ENCODE assay signal across 8 mouse cellular contexts in genomic region chr2:25181891-25182397, GRCm38 (mm10). TPM values are rescaled to one million over a fixed set of nuclear protein-coding genes. Genes with fewer than 3 reads are reported as not detected.
DNase-seq lines count a peak whose midpoint lies in the region; ATAC-seq and TF ChIP-seq lines count a peak whose summit lies in the region.

No protein-coding gene starts in this region.

- H3K27me3 ChIP-seq in lung, embryonic 15.5 days: peaks cover 64% of the 10 kb centered on the region
- H3K27me3 ChIP-seq in embryonic facial prominence, embryonic 11.5 days (ENCODE audit: control insufficient read depth, insufficient read depth, low read length): peaks cover 51% of the 10 kb centered on the region
- H3K27me3 ChIP-seq in intestine, postnatal 0 days (replicated peaks; ENCODE audit: control insufficient read depth, insufficient read depth, low read length): no peaks in the 10 kb centered on the region

- peak overlapping the region; percentile 58 for H3K4me3 ChIP-seq in lung, embryonic 15.5 days
- H3K4me3 ChIP-seq in embryonic facial prominence, embryonic 11.5 days (ENCODE audit: low read depth, low read length): peak overlapping the region; percentile 59
- H3K4me3 ChIP-seq in intestine, postnatal 0 days (ENCODE audit: low read depth, low read length): peak overlapping the region; percentile 64
- peak overlapping the region; percentile 53 for H3K4me3 ChIP-seq in olfactory bulb, adult 2 months (ENCODE audit: insufficient read depth, low read depth, low read length)

- no peaks in the 10 kb centered on the region for H3K36me3 ChIP-seq in lung, embryonic 15.5 days
- H3K36me3 ChIP-seq in embryonic facial prominence, embryonic 11.5 days (replicated peaks; ENCODE audit: control insufficient read depth, insufficient read depth, low read depth, low read length): no peaks in the 10 kb centered on the region; the same call in 1 of the 2 replicates
- H3K36me3 ChIP-seq in intestine, postnatal 0 days (ENCODE audit: control insufficient read depth, insufficient read depth): no peaks in the 10 kb centered on the region

- ATAC-seq in lung, embryonic 15.5 days (ENCODE audit: borderline replicate concordance, extremely low read depth, low FRiP score, low TSS enrichment): no peak
- ATAC-seq in embryonic facial prominence, embryonic 11.5 days (replicated peaks; ENCODE audit: insufficient number of reproducible peaks, low FRiP score, low TSS enrichment, low read depth): no peak
- no peak for ATAC-seq in intestine, postnatal 0 days
- no peak; the same call in 1 of the 2 replicates for ATAC-seq in erythroid progenitor cell, adult 5-6 weeks (replicated peaks; ENCODE audit: low FRiP score, poor library complexity, severe bottlenecking)

- H3K4me1 ChIP-seq in lung, embryonic 15.5 days: peaks cover 58% of the 10 kb centered on the region
- H3K4me1 ChIP-seq in embryonic facial prominence, embryonic 11.5 days (ENCODE audit: control insufficient read depth, insufficient read depth, low read length): peaks cover 13% of the 10 kb centered on the region
- H3K4me1 ChIP-seq in intestine, postnatal 0 days (replicated peaks; ENCODE audit: control insufficient read depth, insufficient read depth, low read length): peaks cover 11% of the 10 kb centered on the region; the same call in 1 of the 2 replicates
- H3K4me1 ChIP-seq in olfactory bulb, adult 2 months (ENCODE audit: control insufficient read depth, insufficient read depth, low read length): peaks cover 47% of the 10 kb centered on the region

- under 1% methylated on average over 17 of the region's 17 CpGs for WGBS in lung, embryonic 15.5 days
- under 1% methylated on average over 17 of the region's 17 CpGs for WGBS in embryonic facial prominence, embryonic 11.5 days
- WGBS in intestine, postnatal 0 days: under 1% methylated on average over 17 of the region's 17 CpGs
- WGBS in olfactory bulb, adult 2 months: 4% methylated on average over 17 of the region's 17 CpGs

- peak overlapping the region; percentile 92 for H3K27ac ChIP-seq in lung, embryonic 15.5 days
- peak overlapping the region; percentile 86 for H3K27ac ChIP-seq in embryonic facial prominence, embryonic 11.5 days (replicated peaks; ENCODE audit: low read depth, low read length)
- H3K27ac ChIP-seq in intestine, postnatal 0 days (ENCODE audit: low read depth, low read length): peak overlapping the region; percentile 95
- H3K27ac ChIP-seq in olfactory bulb, adult 2 months (ENCODE audit: insufficient read depth, low read depth, low read length): no peak overlapping the region

- no peak for TF ChIP-seq POLR2A in olfactory bulb, adult 2 months (IDR thresholded peaks at IDR 0.05; ENCODE audit: insufficient read depth, low read depth, low read length)

- H3K9ac ChIP-seq in lung, embryonic 15.5 days: peak overlapping the region; percentile 64
- peak overlapping the region; percentile 62 for H3K9ac ChIP-seq in embryonic facial prominence, embryonic 11.5 days (replicated peaks; ENCODE audit: low read length)
- H3K9ac ChIP-seq in intestine, postnatal 0 days (ENCODE audit: low read depth, low read length): peak overlapping the region; percentile 65

- TF ChIP-seq CTCF in intestine, postnatal 0 days (IDR thresholded peaks at IDR 0.05; ENCODE audit: low read depth): no peak
- no peak for TF ChIP-seq CTCF in olfactory bulb, adult 2 months (IDR thresholded peaks at IDR 0.05; ENCODE audit: insufficient read depth, low read depth, low read length)

- no peak for DNase-seq in lung, postnatal 14 days
- DNase-seq in embryonic facial prominence, embryonic 11.5 days (ENCODE audit: low spot score): peak; percentile 43
- no peak for DNase-seq in ovary, postnatal 10 days (ENCODE audit: low spot score)
- no peak for DNase-seq in cerebellum, adult 8-10 months

- H3K9me3 ChIP-seq in lung, embryonic 15.5 days: no peaks in the 10 kb centered on the region
- H3K9me3 ChIP-seq in embryonic facial prominence, embryonic 11.5 days (replicated peaks; ENCODE audit: control insufficient read depth, low read length): no peaks in the 10 kb centered on the region
- H3K9me3 ChIP-seq in intestine, postnatal 0 days (ENCODE audit: control insufficient read depth): no peaks in the 10 kb centered on the region

- peak overlapping the region; percentile 91 for H3K4me2 ChIP-seq in lung, embryonic 15.5 days
- H3K4me2 ChIP-seq in embryonic facial prominence, embryonic 11.5 days (ENCODE audit: low read depth, low read length): peak overlapping the region; percentile 87
- peak overlapping the region; percentile 92 for H3K4me2 ChIP-seq in intestine, postnatal 0 days (replicated peaks; ENCODE audit: low read depth)

RNA-seq across cellular contexts. Expression of gene Nrarp, which starts 1.4 kb away (rescaled TPM):
- 15.7 and 16.0 TPM in 2 replicates for polyA plus RNA-seq in lung, embryonic 15.5 days (2015; fragmentation: Nextera tagmentation; extraction: Ambion mirVana)
- 16.8 and 17.0 TPM in 2 replicates for polyA plus RNA-seq in embryonic facial prominence, embryonic 11.5 days (2014; fragmentation: Nextera tagmentation; extraction: Ambion mirVana)
- 15.9 and 16.5 TPM in 2 replicates for polyA plus RNA-seq in intestine, postnatal 0 days (2015; fragmentation: Nextera tagmentation; extraction: Ambion mirVana)
- not detected in 2 replicates for polyA plus RNA-seq in olfactory bulb, adult 2 months (2012; ENCODE audit: insufficient read depth, insufficient read length, low replicate concordance, missing spikeins)
- 0.42 TPM in 1 of 2 replicates, not detected in the other for total RNA-seq in erythroid progenitor cell, adult 5-6 weeks (2015; ENCODE audit: low replicate concordance)
- total RNA-seq in erythroid progenitor cell, adult 5-6 weeks (2017; ENCODE audit: low replicate concordance): 0.64 and 3.0 TPM in 2 replicates

RNA-seq across cellular contexts. Expression of gene Tor4a, which starts 14.7 kb away (rescaled TPM):
- polyA plus RNA-seq in lung, embryonic 15.5 days (2015; fragmentation: Nextera tagmentation; extraction: Ambion mirVana): 8.8 and 11.7 TPM in 2 replicates
- 1.9 and 2.6 TPM in 2 replicates for polyA plus RNA-seq in embryonic facial prominence, embryonic 11.5 days (2014; fragmentation: Nextera tagmentation; extraction: Ambion mirVana)
- polyA plus RNA-seq in intestine, postnatal 0 days (2015; fragmentation: Nextera tagmentation; extraction: Ambion mirVana): 12.0 and 12.6 TPM in 2 replicates
- polyA plus RNA-seq in olfactory bulb, adult 2 months (2012; ENCODE audit: insufficient read depth, insufficient read length, low replicate concordance, missing spikeins): not detected in 2 replicates
- 2.9 and 5.4 TPM in 2 replicates for total RNA-seq in erythroid progenitor cell, adult 5-6 weeks (2015; ENCODE audit: low replicate concordance)
- 0.30 and 2.2 TPM in 2 replicates for total RNA-seq in erythroid progenitor cell, adult 5-6 weeks (2017; ENCODE audit: low replicate concordance)

RNA-seq across cellular contexts. Expression of gene Nelfb, which starts 29.3 kb away (rescaled TPM):
- 121 and 122 TPM in 2 replicates for polyA plus RNA-seq in lung, embryonic 15.5 days (2015; fragmentation: Nextera tagmentation; extraction: Ambion mirVana)
- 90.5 and 92.2 TPM in 2 replicates for polyA plus RNA-seq in embryonic facial prominence, embryonic 11.5 days (2014; fragmentation: Nextera tagmentation; extraction: Ambion mirVana)
- 41.4 and 45.6 TPM in 2 replicates for polyA plus RNA-seq in intestine, postnatal 0 days (2015; fragmentation: Nextera tagmentation; extraction: Ambion mirVana)
- not detected in 2 replicates for polyA plus RNA-seq in olfactory bulb, adult 2 months (2012; ENCODE audit: insufficient read depth, insufficient read length, low replicate concordance, missing spikeins)
- total RNA-seq in erythroid progenitor cell, adult 5-6 weeks (2015; ENCODE audit: low replicate concordance): 13.0 and 34.4 TPM in 2 replicates
- total RNA-seq in erythroid progenitor cell, adult 5-6 weeks (2017; ENCODE audit: low replicate concordance): 15.2 and 29.9 TPM in 2 replicates

RNA-seq across cellular contexts. Expression of gene Stpg3, which starts 32.5 kb away (rescaled TPM):
- not detected in 2 replicates for polyA plus RNA-seq in lung, embryonic 15.5 days (2015; fragmentation: Nextera tagmentation; extraction: Ambion mirVana)
- not detected in 2 replicates for polyA plus RNA-seq in embryonic facial prominence, embryonic 11.5 days (2014; fragmentation: Nextera tagmentation; extraction: Ambion mirVana)
- polyA plus RNA-seq in intestine, postnatal 0 days (2015; fragmentation: Nextera tagmentation; extraction: Ambion mirVana): not detected in 2 replicates
- not detected in 2 replicates for polyA plus RNA-seq in olfactory bulb, adult 2 months (2012; ENCODE audit: insufficient read depth, insufficient read length, low replicate concordance, missing spikeins)
- not detected in 2 replicates for total RNA-seq in erythroid progenitor cell, adult 5-6 weeks (2015; ENCODE audit: low replicate concordance)
- total RNA-seq in erythroid progenitor cell, adult 5-6 weeks (2017; ENCODE audit: low replicate concordance): not detected in 2 replicates

RNA-seq across cellular contexts. Expression of gene Fam166a, which starts 36.6 kb away (rescaled TPM):
- polyA plus RNA-seq in lung, embryonic 15.5 days (2015; fragmentation: Nextera tagmentation; extraction: Ambion mirVana): 0.69 and 1.4 TPM in 2 replicates
- 1.4 TPM in 1 of 2 replicates, not detected in the other for polyA plus RNA-seq in embryonic facial prominence, embryonic 11.5 days (2014; fragmentation: Nextera tagmentation; extraction: Ambion mirVana)
- 0.78 and 1.4 TPM in 2 replicates for polyA plus RNA-seq in intestine, postnatal 0 days (2015; fragmentation: Nextera tagmentation; extraction: Ambion mirVana)
- not detected in 2 replicates for polyA plus RNA-seq in olfactory bulb, adult 2 months (2012; ENCODE audit: insufficient read depth, insufficient read length, low replicate concordance, missing spikeins)
- not detected in 2 replicates for total RNA-seq in erythroid progenitor cell, adult 5-6 weeks (2015; ENCODE audit: low replicate concordance)
- not detected in 2 replicates for total RNA-seq in erythroid progenitor cell, adult 5-6 weeks (2017; ENCODE audit: low replicate concordance)
